Mouse (Mus musculus): Measurements from ENCODE around the gene Med1.
"Not testable (repeated sequence)": the region's sequence is repeated elsewhere in the genome, so short reads cannot be mapped to it uniquely, and the experiment has no call there.

Med1 gene

DNA sequence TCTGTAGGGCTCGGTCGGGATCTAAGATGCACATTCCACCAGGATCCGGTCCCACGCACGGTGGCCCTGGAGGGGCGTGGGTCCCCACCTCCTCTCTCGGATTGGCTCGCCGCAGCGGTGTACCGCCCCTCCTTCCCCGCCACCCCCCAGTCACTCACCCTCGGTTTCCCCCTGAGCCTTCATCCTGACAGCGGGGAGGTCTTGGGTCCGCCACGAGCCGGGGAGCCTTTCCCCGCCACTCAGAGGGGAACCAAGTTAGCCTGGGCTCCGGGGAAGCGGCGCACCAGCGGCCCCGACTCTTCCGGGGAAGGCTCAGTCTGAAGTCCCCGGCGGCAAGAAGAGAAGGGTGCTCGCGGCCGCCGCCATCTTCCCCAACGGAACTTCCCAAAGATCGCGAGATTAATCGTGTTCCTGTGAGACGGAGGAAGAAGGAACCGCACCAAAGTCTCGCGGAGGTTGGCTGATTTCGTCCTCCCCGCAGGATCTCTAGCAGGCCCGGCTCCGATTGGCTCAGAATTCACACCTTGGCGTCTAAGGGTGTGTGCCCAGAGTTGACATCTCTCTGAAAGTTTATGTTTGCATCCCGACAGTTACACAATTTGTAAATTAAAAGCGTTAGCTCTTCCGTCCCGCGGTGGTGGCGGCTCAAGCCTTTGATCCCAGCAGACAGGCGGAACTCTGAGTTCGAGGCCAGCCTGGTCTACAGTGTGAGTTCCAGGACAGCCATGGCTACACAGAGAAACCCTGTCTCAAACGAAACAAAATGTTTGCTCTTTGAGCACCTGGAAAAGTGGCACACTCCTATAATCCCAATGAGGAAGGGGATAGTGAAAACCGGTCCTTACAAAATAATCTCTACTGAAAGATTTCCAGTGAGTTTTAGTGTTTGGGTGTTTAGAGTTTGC is at the start of gene Med1:
TSS of gene Med1 (minus strand) at position 393 of the 905 bp plus-strand sequence.
- peak; percentile 98 for DNase-seq

DNA sequence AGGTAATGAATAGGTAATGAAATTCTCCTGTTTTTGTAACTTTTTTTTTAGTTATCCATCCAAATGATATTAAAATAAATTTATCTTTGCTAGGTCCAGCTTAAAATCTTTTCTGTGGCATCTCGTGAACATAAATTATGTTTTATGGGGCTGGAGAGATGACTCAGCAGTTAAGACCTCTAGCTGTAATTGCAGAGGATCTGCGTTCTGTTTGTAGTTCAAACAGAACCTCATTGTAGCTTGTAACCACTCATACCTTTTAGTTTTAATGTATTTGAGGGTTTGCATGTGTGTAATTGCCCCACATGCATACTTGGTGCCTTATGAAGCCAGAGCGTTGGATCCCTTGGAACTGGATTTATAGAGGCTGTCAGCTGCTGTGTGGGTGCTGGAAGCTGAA is 45.9 kb upstream of the Med1 start:
- no peak for DNase-seq

DNA sequence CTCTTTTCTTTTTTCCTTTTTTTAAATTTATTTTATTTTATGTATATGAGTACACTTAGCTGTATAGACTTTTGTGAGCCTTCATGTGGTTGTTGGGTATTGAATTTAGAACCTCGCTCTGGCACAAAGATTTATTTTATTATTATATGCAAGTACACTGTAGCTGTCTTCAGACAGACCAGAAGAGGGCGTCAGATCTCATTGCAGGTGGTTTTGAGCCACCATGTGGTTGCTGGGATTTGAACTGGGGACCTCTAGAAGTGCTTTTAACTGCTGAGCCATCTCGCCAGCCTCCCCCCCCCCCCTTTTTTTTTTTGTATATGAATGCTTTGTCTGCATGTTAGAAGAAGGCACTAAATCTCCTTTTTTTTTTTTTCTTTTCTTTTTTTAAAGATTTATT is 45.3 kb upstream of the Med1 start:
- no peak for DNase-seq

DNA sequence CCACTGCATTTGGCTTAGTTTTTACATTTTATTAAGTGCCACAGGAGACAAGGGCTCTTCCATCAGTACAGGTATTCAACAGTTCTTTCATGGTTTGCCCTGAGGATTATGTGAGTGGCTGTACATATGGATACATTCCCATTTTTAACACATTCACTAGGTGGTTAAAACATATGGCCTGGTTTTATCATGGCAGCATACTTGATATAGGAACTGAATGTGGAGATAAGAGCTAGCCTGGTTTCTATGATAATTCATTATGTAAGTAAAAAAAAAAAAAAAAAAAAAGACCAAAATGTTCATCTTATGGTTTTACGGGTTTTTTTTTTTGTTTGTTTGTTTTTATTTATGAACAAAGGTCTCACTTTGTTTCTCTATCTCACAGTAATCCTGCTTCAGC is 33.3 kb upstream of the Med1 start:
- no peak for DNase-seq

DNA sequence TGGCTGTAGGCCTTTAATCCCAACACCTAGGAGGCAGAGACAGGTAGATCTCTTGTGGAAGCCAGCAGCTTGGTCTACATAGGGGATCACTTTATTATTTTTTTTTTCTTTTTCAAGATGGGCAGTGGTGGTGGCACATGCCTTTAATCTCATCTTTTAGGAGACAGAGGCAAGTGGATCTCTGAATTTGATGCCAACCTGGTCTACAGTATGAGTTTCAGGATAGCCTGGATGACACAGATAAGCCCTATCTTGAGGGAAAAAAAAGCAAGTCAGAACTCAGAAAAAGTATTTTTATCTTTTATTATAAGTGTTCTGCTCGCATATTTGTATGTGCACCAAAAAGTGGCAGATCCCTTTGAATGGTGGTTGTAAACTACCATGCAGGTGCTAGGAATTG is 20.2 kb upstream of the Med1 start:
- DNase-seq: no peak

DNA sequence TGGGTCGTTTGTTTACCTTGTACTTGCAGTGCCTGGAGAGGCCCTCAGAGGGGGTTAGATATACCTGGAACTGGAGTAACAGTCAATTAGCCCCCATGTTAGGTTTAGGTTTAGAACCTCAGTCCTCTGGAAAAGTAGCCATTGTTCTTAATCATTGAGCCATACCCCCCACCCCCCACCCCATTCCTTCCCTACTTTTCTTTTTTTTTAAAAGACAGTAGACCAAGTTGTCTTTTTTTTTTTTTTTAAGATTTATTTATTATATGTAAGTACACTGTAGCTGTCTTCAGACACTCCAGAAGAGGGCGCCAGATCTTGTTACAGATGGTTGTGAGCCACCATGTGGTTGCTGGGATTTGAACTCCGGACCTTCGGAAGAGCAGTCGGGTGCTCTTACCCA is 16.6 kb upstream of the Med1 start:
- not testable (repeated sequence) for DNase-seq

DNA sequence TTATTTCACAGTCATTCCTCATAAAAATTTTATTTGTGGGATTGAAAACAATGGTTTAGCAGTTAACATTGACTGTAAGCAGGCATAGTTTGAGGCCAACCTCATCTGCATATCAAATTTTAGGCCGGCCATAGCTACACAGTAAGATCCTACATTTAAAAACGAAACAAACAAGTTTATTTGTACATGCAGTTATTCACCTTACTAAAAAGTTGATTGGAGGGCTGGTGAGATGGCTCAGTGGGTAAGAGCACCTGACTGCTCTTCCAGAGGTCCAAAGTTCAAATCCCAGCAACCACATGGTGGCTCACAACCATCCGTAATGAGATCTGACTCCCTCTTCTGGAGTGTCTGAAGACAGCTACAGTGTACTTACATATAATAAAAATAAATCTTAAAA is 13.2 kb upstream of the Med1 start:
- not testable (repeated sequence) for DNase-seq

DNA sequence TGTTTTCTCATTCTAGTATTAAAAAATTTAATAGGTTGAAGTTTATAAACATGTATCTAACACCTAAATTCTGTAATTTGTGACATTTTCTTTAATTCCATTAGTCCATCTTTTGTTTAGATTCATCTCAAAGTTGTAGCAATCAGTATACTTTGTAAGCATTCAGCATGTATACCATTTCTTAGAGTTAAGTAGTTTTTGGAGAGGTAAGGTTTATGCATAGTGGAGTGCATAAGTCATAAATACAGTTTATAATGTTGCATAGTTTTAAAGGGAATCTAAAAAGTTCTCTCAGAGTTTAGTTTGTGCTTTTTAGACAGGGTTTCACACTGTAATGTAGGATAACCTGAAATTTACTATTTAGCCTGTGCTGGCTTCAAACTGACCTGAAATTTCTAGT is 12.4 kb upstream of the Med1 start:
- DNase-seq: no peak

DNA sequence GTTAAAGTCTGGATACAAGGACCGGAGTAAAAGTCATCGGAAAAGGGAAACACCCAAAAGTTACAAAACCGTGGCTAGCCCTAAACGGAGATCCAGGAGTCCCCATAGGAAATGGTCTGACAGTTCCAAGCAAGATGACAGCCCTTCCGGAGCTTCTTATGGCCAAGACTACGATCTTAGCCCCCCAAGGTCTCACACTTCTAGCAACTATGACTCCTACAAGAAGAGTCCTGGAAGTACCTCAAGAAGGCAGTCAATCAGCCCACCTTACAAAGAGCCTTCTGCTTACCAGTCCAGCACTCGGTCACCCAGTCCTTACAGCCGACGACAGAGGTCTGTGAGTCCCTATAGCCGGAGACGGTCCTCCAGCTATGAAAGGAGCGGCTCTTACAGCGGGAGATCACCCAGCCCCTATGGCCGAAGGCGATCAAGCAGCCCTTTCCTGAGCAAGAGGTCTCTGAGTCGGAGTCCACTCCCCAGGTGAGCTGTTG is 10.9 kb upstream of the Med1 start:
- peak; percentile 24 for DNase-seq

DNA sequence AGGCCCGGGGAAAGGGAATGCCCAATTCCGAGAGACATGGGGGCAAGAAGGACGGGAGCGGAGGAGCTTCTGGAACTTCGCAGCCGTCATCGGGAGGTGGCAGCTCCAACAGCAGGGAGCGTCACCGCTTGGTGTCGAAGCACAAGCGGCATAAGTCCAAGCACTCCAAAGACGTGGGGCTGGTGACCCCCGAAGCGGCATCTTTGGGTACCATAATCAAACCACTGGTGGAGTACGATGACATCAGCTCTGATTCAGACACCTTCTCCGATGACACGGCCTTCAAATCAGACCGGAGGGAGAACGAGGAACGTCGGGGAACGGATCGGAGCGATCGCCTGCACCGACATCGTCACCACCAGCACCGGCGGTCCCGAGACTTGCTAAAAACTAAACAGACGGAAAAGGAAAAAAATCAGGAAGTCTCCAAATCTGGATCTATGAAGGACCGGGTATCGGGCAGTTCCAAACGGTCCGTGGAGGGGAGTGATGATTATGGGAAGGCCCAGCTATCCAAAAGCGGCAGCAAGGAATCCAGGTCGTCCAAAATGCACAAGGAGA is 10.3 kb upstream of the Med1 start:
- no peak for DNase-seq

DNA sequence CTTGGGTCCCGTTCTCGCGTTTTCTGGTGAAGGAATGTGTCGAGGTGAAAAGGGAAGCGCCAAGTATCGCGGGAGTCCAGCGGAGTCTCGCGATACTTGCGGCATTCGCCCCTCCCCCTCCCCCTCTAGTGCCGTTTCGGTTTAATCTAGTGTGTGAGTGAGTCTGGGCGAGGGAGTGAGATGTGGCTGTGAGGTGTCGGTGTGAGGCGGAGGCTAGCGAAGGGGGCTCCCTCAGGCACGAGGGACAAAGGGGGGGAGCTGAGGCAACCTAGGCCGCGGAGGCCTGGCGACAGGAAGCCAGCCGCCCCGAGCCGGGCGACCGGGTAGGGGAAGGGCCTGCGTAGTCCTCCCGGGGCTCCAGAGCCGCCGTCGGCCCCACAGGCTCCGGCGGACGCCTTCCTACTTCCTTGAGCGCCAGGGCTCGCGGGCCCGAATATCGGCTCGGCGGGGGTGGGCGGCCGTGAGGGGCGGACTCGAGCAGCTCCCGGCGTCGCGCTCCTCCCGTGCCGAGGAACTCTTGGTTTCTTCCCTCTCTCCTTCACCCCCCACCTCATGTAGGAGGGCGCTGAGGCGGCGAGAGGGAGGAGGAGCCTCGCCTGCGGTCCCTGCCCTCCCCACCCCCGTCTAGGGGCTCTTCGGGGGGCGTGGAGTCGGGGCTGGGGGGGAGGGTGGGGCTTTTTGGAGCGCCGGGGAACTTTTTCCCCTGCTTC is 9.7 kb upstream of the Med1 start, which contains the start of gene Cdk12:
TSS of gene Cdk12 (plus strand) at position 419 of the 710 bp plus-strand sequence.
- peak; percentile 99 for DNase-seq

DNA sequence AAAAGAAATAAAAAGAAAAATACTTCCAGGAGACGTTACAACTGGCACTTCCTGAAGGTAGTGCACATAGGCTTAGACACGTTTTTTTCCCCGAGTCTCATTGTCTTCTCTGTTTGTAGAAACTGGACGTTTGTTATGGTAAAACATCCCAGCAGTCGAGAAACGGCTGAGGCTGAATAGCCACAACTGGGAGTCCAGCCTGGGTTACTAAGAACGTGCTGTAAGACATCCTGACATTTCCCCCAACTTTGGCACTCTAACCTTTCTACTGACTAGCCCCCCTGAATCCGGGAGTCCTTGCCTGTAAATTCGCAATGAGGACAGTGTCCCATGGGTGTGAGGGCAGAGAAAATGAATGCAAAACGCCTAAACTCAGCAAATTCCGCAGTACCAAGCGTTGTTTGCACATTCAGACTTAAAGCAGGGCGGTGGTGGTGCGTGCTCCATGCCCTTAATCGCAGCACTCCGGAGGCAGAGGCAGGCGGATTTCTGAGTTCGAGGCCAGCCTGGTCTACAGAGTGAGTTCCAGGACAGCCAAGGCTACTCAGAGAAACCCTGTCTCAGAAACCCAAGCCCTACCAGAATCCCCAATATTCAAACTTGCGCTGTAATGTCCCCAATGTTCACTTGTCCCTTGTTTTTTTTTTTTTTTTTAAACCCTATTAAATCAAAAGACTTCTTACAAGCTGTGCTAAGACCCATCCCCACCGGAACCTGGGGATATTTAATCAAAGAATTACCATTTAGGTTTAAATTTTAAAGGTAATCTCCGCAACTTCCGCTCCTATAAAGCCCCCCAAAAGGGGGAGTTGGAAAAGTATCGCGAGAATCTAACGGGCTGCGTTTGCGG is 8.9 kb upstream of the Med1 start:
- DNase-seq: peak; percentile 36

DNA sequence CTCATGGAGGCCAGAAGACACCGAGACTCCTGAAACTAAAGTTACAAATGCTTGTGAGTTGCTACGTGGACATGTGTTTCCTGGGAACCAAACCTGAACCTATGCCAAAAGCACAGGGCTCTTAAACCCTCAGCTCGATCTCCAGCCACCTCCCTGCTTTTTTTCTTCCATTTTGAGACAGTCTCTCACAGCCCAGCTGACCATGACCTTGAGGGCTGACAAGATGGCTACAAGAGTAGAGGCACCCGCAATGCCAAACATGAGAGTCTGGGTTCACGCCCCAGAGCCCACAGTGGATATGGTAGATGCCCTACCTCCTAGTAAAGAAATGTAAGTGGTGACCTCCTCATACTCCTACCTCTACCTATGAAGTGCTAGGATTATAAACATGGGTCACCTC is 2.3 kb downstream of the Med1 start:
- DNase-seq: no peak

DNA sequence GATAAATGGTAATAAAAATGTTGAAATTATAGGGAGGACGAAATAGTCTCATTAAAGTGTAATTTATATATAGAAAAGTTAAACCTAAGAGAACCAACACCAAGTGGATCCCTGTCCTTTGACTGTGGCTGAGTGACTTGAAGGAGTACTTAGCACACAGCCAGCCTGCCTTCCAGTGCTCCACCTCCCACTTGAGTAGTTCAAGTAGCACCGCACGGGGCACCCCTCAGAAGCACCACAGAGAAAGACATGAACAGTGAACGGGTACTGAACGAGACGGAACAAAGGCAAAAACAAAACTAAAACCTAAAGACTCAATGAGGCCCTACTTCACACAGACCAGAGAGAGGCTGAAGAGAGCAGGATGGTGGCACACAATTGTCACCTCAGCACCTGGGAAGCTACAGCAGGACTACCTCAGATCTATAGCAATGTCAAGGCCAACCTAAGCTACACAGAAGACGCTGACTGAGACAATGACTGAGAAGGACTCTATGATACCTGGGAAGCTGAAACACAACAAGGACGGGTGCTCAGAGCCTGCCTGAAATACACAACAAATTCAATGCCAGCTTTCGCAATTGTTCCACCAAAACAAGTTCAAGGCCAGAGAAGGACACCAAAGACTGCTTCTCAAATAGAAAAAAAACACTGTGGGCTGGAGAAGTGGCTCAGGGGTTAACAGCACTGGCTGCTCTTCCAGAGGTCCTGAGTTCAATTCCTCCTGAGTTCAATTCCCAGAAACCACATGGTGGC is 5.3 kb downstream of the Med1 start:
- no peak for DNase-seq

DNA sequence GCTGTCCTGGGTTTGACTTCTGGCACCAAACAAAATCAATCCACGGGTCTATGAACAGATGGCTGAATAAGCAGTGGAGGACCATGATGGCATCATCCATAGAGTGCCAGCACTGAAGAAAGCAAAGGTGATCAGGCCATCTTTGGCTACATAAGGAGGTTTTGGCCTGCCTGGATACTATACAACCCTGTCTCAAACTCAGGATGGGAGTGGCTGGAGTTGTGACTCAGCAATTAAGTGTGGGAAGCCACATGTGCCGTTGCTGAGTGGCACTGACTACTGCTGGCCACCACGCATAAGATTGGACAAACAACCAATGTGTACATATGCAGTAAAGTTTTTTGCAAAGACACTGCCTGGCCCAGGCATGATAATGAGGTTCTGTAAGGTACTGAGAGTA is 10.9 kb downstream of the Med1 start:
- DNase-seq: not testable (repeated sequence)

DNA sequence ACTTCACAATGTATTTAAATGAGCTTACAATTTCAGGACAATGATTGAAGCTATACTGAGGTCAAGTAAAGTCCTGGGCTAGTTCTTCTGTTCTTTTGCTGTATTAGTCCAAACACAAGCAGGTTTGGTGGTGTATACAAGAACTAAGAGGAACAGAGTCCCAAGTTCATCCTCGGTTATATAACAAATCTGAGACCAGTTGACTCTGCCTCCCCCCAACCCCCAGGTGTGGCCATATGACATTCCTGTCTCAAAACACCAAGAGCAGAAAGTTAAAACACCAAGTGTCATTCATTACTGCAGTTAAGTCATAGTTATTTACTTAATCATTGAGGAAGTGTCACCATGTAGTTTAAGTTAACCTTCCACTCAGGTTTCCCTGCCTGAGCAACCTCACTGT is 24.7 kb downstream of the Med1 start:
- DNase-seq: no peak

DNA sequence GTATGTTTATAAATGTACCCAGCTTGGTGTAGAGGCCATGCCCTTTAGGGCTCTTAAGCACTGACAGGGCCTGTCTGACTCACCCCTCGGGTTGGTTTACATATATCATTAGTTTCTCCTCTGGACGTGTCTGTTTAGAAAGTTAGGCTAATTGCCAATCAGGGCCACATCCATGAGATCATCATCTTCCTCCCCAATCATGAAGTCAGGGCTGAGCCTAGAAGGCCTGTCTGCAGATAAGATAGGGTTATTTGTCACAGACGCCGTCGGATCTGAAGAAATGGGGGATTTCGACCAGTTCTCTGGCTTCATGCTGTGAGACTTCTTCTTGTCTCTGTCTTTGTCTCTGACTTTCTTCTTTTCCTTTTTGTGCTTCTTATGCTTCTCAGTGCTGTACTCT is 38.0 kb downstream of the Med1 start:
- no peak for DNase-seq

DNA sequence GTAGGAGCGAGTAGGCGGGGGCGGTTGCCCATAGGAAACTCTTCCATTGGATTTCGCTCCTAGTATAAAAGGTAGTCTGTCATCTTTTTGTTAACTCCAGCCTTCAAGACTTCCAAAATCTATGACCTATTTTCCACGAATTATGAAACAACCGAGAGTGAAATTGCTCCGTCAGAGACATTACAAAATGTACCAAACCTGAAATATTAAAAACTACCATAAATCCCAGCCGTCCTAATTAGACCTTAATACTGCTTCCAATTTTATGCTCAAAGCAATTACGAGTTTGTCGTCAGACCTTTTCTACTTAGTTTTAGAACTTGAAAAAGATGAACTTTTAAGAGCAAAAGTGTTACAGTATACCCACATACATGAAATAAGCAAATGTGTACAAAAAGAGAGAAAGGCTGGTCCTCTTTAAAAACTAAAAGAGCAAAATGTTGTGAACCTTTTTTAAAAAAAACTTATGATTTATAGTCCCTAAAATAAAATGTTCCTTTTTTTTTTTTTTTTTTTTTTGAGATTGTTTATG is 42.4 kb downstream of the Med1 start:
- no peak for DNase-seq

DNA sequence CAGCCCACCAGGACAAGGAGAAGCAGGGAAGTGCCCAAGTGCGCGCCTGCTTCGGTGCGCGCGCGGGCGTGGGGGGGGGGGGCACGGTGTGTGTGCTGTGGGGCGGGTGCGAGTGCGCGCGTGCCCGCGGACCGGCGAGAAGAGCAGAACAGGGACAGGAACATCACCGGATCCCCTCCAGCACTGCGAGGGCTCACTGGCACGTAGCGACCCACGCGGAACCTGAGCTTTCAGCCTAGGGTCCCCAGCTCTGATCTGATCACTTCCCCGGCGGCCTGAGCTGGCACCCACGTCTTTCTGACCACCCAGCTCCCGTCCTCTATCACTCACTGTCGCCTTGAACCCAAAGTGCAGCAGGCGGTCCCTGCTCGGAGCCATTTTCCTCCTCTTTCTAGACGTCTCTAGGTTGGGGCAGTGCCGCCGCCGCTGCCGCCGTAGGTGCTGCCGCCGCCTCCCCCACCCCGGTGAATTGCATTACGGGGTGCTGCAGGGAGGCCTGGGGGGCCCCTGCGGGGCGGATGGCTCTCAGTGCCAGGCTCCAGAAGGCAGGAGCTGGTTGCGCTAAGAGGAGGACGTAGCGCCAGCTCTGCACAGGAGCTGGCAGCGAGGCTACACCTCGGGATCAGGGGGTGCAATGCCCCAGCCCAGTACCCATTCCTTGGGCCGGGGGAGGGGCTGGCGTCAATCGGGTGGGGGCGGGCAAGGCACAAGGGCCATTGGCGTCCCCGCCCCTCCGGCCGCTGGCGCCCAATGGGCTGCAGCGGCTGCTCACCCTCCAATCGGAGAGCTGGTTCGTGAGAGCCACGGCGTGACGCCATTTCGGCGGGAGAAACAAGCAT is 43.1 kb downstream of the Med1 start, which contains the start of gene Fbxl20:
TSS of gene Fbxl20 (minus strand) at position 618 of the 839 bp plus-strand sequence.
- DNase-seq: peak; percentile 96

DNA sequence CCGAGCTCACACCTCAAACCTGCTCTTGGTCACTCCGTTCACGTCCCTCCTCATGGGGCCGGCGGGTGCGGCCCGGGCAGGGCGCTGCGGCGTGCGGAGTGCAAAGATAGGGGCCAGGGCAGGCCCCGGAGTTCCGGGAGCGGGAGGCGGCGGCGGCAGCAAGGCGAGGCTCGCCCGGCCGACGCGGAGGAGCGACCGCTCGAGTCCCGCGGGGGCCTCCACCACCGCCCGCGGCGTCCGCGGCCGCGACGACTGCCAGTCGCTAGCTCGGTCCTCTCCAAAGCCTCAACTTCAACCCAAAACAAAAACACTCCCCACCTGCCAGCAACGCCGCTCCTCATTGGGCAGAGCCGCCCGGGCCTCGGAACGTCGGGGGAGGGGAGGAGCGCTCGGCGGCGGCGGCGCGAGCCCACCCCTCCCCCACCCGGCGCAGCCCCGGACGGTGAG is 43.8 kb downstream of the Med1 start:
- DNase-seq: peak; percentile 96
